Mouse (Mus musculus): ENCODE data around the gene Gm572. TPM values are rescaled to one million over a fixed set of nuclear protein-coding genes. Genes with fewer than 3 reads are reported as not detected.

The Gm572 gene
- polyA plus RNA-seq, 1 experiment from 2014 or later: not detected

- Histone ChIP-seq H3K27me3 (ENCODE audit: control insufficient read depth, insufficient read depth, low read length) (no peaks in the 10 kb centered on the region), H3K4me1 (replicated peaks; ENCODE audit: control insufficient read depth, insufficient read depth, low read length) (no peaks in the 10 kb centered on the region), H3K4me2 (replicated peaks) (no peak overlapping the region), H3K36me3 (replicated peaks; ENCODE audit: control insufficient read depth, insufficient read depth) (no peaks in the 10 kb centered on the region), H3K9ac (no peak overlapping the region), H3K4me3 (replicated peaks; ENCODE audit: low read length) (no peak overlapping the region), H3K9me3 (ENCODE audit: control insufficient read depth, low read length) (no peaks in the 10 kb centered on the region), H3K27ac (no peak overlapping the region)
- WGBS: 85% methylated on average over 2 of the region's 2 CpGs
- DNase-seq (ENCODE audit: low spot score): no peak
- no peak for ATAC-seq (ENCODE audit: low FRiP score)
Measured at GRCm38 (mm10) chr4:148635309-148635708, 7.8 kb upstream of the Gm572 start.

GRCm38 (mm10) chr4:148638302-148638701 is 4.8 kb upstream of the Gm572 start:
- no peaks in the 10 kb centered on the region for H3K27me3 ChIP-seq (ENCODE audit: control insufficient read depth, insufficient read depth, low read length)
- DNase-seq (ENCODE audit: low spot score): no peak
- no peak for ATAC-seq (ENCODE audit: low FRiP score)
- no peak overlapping the region for H3K4me3 ChIP-seq (replicated peaks; ENCODE audit: low read length)
- H3K27ac ChIP-seq: no peak overlapping the region
- H3K9me3 ChIP-seq (ENCODE audit: control insufficient read depth, low read length): no peaks in the 10 kb centered on the region
- no peak overlapping the region for H3K9ac ChIP-seq
- no peaks in the 10 kb centered on the region for H3K4me1 ChIP-seq (replicated peaks; ENCODE audit: control insufficient read depth, insufficient read depth, low read length)
- no peaks in the 10 kb centered on the region for H3K36me3 ChIP-seq (replicated peaks; ENCODE audit: control insufficient read depth, insufficient read depth)
- 58% methylated on average over 9 of the region's 9 CpGs for WGBS
- no peak overlapping the region for H3K4me2 ChIP-seq (replicated peaks)

GRCm38 (mm10) chr4:148639455-148639854 is 3.7 kb upstream of the Gm572 start:
- Histone ChIP-seq H3K4me3 (replicated peaks; ENCODE audit: low read length) (no peak overlapping the region), H3K27me3 (ENCODE audit: control insufficient read depth, insufficient read depth, low read length) (no peaks in the 10 kb centered on the region), H3K9me3 (ENCODE audit: control insufficient read depth, low read length) (no peaks in the 10 kb centered on the region), H3K36me3 (replicated peaks; ENCODE audit: control insufficient read depth, insufficient read depth) (no peaks in the 10 kb centered on the region), H3K4me1 (replicated peaks; ENCODE audit: control insufficient read depth, insufficient read depth, low read length) (no peaks in the 10 kb centered on the region), H3K27ac (no peak overlapping the region), H3K9ac (no peak overlapping the region), H3K4me2 (replicated peaks) (no peak overlapping the region)
- no peak for DNase-seq (ENCODE audit: low spot score)
- no peak for ATAC-seq (ENCODE audit: low FRiP score)
- WGBS: 89% methylated on average over 2 of the region's 2 CpGs

DNA sequence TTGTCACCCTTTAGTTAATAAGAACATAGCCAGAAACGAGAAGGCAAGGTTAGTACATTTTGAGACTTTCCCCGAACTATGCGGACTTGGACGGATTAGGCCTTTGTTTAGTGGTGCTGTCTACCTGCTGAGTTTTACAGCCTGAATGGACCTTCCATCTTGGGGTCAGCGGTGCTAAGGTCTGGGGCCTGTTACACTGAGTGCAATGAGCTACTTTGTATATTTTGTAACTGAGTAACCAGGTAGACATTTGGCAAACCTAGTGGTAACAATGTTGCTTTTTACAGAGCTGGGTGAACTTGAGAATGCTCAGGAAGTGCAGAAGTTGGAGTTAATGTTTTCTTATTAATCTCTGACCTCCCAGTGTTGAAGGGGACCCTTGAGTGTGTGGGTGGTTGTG is 2.0 kb upstream of the Gm572 start:
- Histone ChIP-seq H3K4me2 (replicated peaks) (no peak overlapping the region), H3K4me1 (replicated peaks; ENCODE audit: control insufficient read depth, insufficient read depth, low read length) (no peaks in the 10 kb centered on the region), H3K27me3 (ENCODE audit: control insufficient read depth, insufficient read depth, low read length) (no peaks in the 10 kb centered on the region), H3K4me3 (replicated peaks; ENCODE audit: low read length) (no peak overlapping the region), H3K9me3 (ENCODE audit: control insufficient read depth, low read length) (no peaks in the 10 kb centered on the region), H3K27ac (no peak overlapping the region), H3K36me3 (replicated peaks; ENCODE audit: control insufficient read depth, insufficient read depth) (no peaks in the 10 kb centered on the region), H3K9ac (no peak overlapping the region)
- no peak for ATAC-seq (ENCODE audit: low FRiP score)
- 85% methylated on average over 5 of the region's 5 CpGs for WGBS
- no peak for DNase-seq (ENCODE audit: low spot score)

DNA sequence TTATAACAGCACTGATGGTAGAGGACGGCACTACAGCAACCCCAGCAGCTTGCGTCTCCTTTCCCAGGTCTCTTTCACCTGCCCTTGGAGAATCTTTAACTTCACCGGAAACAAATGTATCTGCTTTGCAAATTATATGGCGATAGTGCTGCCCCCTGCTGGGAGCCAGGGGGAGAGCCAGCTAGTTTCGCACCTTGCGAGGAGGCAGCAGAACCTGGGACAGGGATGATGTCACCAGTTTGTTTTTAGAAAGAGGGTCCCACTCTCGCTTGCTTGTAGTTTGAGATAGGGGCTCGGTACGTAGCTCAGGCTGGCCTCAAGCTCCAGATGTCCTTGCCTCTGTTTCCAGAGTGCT is 1.0 kb downstream of the Gm572 start:
- H3K36me3 ChIP-seq (replicated peaks; ENCODE audit: control insufficient read depth, insufficient read depth): no peaks in the 10 kb centered on the region
- no peak overlapping the region for H3K9ac ChIP-seq
- H3K27ac ChIP-seq: no peak overlapping the region
- H3K27me3 ChIP-seq (ENCODE audit: control insufficient read depth, insufficient read depth, low read length): no peaks in the 10 kb centered on the region
- no peak overlapping the region for H3K4me3 ChIP-seq (replicated peaks; ENCODE audit: low read length)
- ATAC-seq (ENCODE audit: low FRiP score): no peak
- no peaks in the 10 kb centered on the region for H3K4me1 ChIP-seq (replicated peaks; ENCODE audit: control insufficient read depth, insufficient read depth, low read length)
- DNase-seq (ENCODE audit: low spot score): peak; percentile 70
- H3K9me3 ChIP-seq (ENCODE audit: control insufficient read depth, low read length): no peaks in the 10 kb centered on the region
- 6% methylated on average over 9 of the region's 9 CpGs for WGBS
- H3K4me2 ChIP-seq (replicated peaks): peak overlapping the region; percentile 29; the same call in 1 of the 2 replicates

- no peak overlapping the region for H3K4me2 ChIP-seq (replicated peaks)
- no peak overlapping the region for H3K4me3 ChIP-seq (replicated peaks; ENCODE audit: low read length)
- no peaks in the 10 kb centered on the region for H3K9me3 ChIP-seq (ENCODE audit: control insufficient read depth, low read length)
- H3K4me1 ChIP-seq (replicated peaks; ENCODE audit: control insufficient read depth, insufficient read depth, low read length): no peaks in the 10 kb centered on the region
- ATAC-seq (ENCODE audit: low FRiP score): no peak
- H3K36me3 ChIP-seq (replicated peaks; ENCODE audit: control insufficient read depth, insufficient read depth): no peaks in the 10 kb centered on the region
- H3K27me3 ChIP-seq (ENCODE audit: control insufficient read depth, insufficient read depth, low read length): no peaks in the 10 kb centered on the region
- no peak for DNase-seq (ENCODE audit: low spot score)
- H3K9ac ChIP-seq: no peak overlapping the region
- WGBS: 91% methylated on average over 6 of the region's 6 CpGs
- no peak overlapping the region for H3K27ac ChIP-seq
Measured at GRCm38 (mm10) chr4:148644926-148645325, 1.8 kb downstream of the Gm572 start.

DNA sequence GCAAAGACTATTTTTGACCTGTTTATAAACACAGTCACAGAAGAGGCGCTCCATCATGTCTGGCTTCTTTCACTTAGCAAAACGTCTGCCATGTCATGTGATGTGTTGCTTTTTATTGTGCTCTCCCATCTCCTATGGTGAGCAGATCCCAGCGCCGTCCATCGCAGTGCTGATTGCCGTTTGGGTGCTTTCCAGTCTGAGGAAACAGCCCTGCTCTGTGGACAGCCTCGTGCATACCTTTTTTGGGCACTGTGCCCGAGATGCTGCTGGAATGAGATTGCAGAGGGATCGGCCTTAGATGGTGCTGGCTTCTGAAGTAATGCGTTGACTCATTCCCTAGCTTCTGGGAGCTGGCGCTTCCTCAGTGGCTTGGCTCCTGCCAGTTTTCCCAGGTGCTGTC is 3.5 kb downstream of the Gm572 start:
- Histone ChIP-seq H3K9ac (no peak overlapping the region), H3K4me1 (replicated peaks; ENCODE audit: control insufficient read depth, insufficient read depth, low read length) (0 out of 2 replicates have a peak, but pooled peaks cover 5% of the 10 kb centered on the region), H3K27me3 (ENCODE audit: control insufficient read depth, insufficient read depth, low read length) (no peaks in the 10 kb centered on the region), H3K36me3 (replicated peaks; ENCODE audit: control insufficient read depth, insufficient read depth) (no peaks in the 10 kb centered on the region), H3K27ac (no peak overlapping the region), H3K9me3 (ENCODE audit: control insufficient read depth, low read length) (no peaks in the 10 kb centered on the region), H3K4me2 (replicated peaks) (no peak overlapping the region), H3K4me3 (replicated peaks; ENCODE audit: low read length) (no peak overlapping the region)
- 65% methylated on average over 11 of the region's 11 CpGs for WGBS
- no peak for DNase-seq (ENCODE audit: low spot score)
- no peak for ATAC-seq (ENCODE audit: low FRiP score)

GRCm38 (mm10) chr4:148649309-148649708 is 6.2 kb downstream of the Gm572 start:
- H3K4me1 ChIP-seq (replicated peaks; ENCODE audit: control insufficient read depth, insufficient read depth, low read length): 0 out of 2 replicates have a peak, but pooled peaks cover 5% of the 10 kb centered on the region
- no peak overlapping the region for H3K4me3 ChIP-seq (replicated peaks; ENCODE audit: low read length)
- H3K9me3 ChIP-seq (ENCODE audit: control insufficient read depth, low read length): no peaks in the 10 kb centered on the region
- DNase-seq (ENCODE audit: low spot score) (no peak), ATAC-seq (ENCODE audit: low FRiP score) (no peak)
- H3K4me2 ChIP-seq (replicated peaks): no peak overlapping the region
- H3K27ac ChIP-seq: no peak overlapping the region
- H3K36me3 ChIP-seq (replicated peaks; ENCODE audit: control insufficient read depth, insufficient read depth): no peaks in the 10 kb centered on the region
- WGBS: 72% methylated on average over 3 of the region's 3 CpGs
- H3K27me3 ChIP-seq (ENCODE audit: control insufficient read depth, insufficient read depth, low read length): no peaks in the 10 kb centered on the region
- H3K9ac ChIP-seq: no peak overlapping the region

DNA sequence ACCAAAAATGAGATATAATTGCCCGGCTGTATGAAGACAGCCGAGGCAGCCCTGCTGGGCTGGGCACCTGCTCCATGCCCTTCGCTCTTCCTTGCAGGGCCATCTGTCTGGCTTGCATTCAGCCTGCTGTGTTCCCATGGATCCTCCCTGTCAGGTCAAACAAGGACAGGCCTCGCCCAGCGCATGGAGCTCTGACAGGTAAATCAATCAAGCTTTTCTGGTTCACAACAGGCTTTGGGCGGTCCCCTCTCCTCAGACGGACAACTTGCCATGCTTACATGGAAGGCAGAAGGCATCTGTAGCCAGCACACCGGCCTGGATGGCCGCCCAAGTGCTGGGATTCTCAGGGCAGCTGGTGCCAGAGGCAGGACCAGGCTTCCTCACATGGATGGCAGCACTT is 7.9 kb downstream of the Gm572 start:
- Histone ChIP-seq H3K36me3 (replicated peaks; ENCODE audit: control insufficient read depth, insufficient read depth) (no peaks in the 10 kb centered on the region), H3K27ac (no peak overlapping the region), H3K27me3 (ENCODE audit: control insufficient read depth, insufficient read depth, low read length) (no peaks in the 10 kb centered on the region), H3K4me2 (replicated peaks) (no peak overlapping the region), H3K4me1 (replicated peaks; ENCODE audit: control insufficient read depth, insufficient read depth, low read length) (0 out of 2 replicates have a peak, but pooled peaks cover 5% of the 10 kb centered on the region), H3K4me3 (replicated peaks; ENCODE audit: low read length) (no peak overlapping the region), H3K9ac (no peak overlapping the region), H3K9me3 (ENCODE audit: control insufficient read depth, low read length) (no peaks in the 10 kb centered on the region)
- ATAC-seq (ENCODE audit: low FRiP score): peak; percentile 66
- DNase-seq (ENCODE audit: low spot score): peak; percentile 32
- WGBS: 29% methylated on average over 9 of the region's 9 CpGs

- WGBS: 89% methylated on average over 18 of the region's 18 CpGs
- DNase-seq (ENCODE audit: low spot score) (no peak), ATAC-seq (ENCODE audit: low FRiP score) (no peak; the same call in 1 of the 2 replicates)
- H3K4me2 ChIP-seq (replicated peaks): no peak overlapping the region
- no peaks in the 10 kb centered on the region for H3K36me3 ChIP-seq (replicated peaks; ENCODE audit: control insufficient read depth, insufficient read depth)
- H3K9me3 ChIP-seq (ENCODE audit: control insufficient read depth, low read length): no peaks in the 10 kb centered on the region
- H3K4me1 ChIP-seq (replicated peaks; ENCODE audit: control insufficient read depth, insufficient read depth, low read length): 0 out of 2 replicates have a peak, but pooled peaks cover 5% of the 10 kb centered on the region
- no peaks in the 10 kb centered on the region for H3K27me3 ChIP-seq (ENCODE audit: control insufficient read depth, insufficient read depth, low read length)
- no peak overlapping the region for H3K4me3 ChIP-seq (replicated peaks; ENCODE audit: low read length)
- no peak overlapping the region for H3K27ac ChIP-seq
- no peak overlapping the region for H3K9ac ChIP-seq
Measured at GRCm38 (mm10) chr4:148654701-148655398, 11.7 kb downstream of the Gm572 start.

Data from hindbrain, embryonic 14.5 days (tissue).